Mouse (Mus musculus): ENCODE data around the gene Mrpl12.

The Mrpl12 gene

DNA sequence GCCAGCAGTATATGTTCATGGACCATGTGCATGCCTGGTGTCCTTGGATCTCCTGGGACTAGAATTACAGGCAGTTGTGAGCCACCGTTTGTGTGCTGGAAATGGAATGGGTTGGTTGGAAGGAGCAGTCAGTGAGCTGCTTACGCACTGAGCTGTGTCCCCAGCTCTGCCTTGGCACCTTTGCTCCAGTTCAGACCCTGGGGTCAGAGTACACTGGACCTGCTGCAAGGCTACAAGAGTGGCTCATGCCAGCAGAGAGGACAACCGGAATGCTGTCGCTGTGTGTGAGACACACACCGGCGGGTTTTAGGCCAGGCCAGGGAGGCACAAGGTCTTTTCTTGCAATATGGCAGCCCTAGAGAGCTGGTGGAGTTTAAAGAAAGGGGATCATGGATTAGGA, 12.4 kb upstream of the Mrpl12 start:
- no peak for DNase-seq (ENCODE audit: low read depth, low spot score)

- no peak for DNase-seq (ENCODE audit: low read depth, low spot score)
These were observed 922 bp upstream of the Mrpl12 start for GRCm38 (mm10) chr11:120483448-120483934.

- no peak for DNase-seq (ENCODE audit: low read depth, low spot score)
These were observed 838 bp downstream of the Mrpl12 start for GRCm38 (mm10) chr11:120485251-120485650.

DNA sequence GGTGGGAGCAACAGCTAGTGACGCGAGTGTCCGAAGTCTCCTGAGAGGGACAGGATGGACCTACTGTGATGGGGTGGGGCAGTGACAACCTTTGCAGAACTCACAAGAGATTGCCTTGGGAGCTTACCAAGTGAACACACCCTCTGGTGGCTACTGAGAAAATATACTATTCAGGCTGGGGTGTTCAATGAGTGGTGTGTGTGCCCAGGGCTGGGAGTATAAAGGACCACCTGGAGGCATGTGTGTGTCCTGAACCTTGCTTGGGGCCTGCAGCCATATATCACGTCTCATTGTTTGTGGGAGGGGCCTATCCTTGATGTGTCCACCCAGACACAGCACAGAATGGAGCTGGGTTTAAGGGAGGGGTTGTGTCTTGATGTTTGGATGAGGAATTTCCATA, 4.1 kb downstream of the Mrpl12 start:
- DNase-seq (ENCODE audit: low read depth, low spot score) = peak; percentile 28

- peak; percentile 88 for DNase-seq (ENCODE audit: low read depth, low spot score)
These were observed 4.8 kb downstream of the Mrpl12 start for GRCm38 (mm10) chr11:120489054-120489761.

- no peak for DNase-seq (ENCODE audit: low read depth, low spot score)
These were observed 6.1 kb downstream of the Mrpl12 start for GRCm38 (mm10) chr11:120490291-120491046.

DNA sequence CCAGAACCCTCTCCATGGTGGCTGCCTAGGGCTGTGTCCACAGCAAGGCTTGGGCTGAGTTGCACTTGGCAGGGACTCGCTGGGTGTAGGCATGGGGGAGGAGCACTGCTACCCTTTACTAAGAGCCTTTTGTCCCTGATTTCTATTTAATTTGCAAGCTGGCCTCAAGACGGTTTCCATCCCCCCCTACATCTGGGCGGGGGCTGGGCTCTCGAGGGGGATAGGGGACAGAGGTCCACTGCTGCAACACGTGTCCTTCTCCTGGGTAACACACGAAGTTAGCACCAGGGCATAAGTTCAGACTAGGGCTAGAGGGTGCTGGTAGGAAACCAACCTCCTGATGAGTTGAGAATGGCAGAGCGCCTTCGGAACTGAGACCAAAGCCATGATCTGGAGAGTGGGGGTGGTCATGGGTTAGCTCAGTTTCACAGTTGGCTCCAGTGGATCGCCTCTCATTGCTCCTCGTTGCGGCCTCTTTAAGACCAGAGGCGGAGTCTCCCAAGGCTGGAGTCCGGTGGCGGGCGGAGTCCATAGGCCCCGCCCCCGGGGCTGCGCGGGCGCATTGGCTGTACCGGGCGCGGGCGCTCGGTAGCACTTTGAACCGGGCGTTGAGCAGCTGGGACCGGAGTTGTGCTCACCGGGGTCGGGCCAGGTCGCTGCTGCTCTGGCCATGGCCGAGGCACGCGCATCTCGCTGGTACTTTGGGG, 7.1 kb downstream of the Mrpl12 start, which contains the start of gene Slc25a10:
Gene Slc25a10, plus strand, starts transcription at position 524 of the 707 bp plus-strand sequence.
- DNase-seq (ENCODE audit: low read depth, low spot score) = peak; percentile 93

DNA sequence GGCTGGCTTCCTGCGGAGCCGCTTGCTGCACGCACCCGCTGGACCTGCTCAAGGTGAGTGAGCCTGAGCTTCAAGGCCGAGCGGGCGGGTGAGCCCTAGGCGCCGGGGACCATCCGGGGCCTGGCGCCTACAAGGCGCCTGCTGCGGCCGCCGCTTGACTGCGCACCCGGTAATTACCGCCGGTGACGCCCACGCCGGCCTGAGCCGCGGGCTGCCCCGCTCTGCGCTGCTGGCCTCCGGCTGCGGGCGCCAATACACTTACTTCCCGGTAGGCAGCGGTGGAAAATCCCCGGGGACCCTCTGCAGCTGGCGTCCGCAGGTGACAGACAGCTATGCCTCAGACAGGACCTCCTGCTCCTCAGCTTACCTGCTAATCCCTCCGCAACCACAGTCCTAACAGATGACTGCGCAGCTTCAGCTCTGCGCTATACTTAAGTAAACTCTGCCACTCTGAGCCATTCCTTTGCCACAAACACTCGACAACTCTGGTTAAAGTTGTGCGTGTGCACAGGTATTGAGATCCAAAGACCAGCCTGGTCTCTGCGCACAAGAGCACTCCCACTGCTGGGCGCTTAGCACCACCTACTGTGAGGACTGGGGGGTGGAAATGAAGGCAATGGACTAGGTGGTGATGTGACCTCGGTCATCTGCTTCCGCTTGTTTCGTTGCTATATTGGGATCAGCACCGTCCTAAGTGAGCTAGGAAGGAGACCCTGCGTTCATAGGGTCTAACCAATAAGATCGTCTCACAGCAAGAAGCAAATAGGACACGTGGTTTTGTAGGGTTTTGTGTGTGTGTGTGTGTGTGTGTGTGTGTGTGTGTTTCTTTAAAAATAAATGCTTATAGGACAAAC, 7.8 kb downstream of the Mrpl12 start:
- peak; percentile 63 for DNase-seq (ENCODE audit: low read depth, low spot score)

GRCm38 (mm10) chr11:120492878-120493203, 8.4 kb downstream of the Mrpl12 start:
- DNase-seq (ENCODE audit: low read depth, low spot score) = no peak

DNA sequence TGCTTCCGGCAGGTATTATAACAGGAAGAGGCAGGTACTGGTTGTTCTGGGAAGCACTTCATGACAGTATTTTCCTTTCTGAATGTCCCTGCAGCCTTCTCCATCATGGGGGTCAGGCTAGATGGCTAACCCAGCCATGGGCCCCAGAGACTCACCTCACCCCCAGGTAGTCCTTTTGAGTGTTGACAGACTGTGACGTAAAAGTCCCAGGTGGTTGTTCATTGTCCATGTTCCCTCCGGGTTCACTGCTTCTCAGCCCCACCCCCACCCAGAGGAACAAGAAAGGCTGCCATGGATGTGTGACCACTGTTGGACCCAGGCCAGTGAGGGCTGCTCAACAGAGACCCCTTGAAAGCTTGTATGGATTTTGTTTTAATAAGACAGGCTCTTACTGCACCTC, 8.9 kb downstream of the Mrpl12 start:
- DNase-seq (ENCODE audit: low read depth, low spot score) = no peak

DNA sequence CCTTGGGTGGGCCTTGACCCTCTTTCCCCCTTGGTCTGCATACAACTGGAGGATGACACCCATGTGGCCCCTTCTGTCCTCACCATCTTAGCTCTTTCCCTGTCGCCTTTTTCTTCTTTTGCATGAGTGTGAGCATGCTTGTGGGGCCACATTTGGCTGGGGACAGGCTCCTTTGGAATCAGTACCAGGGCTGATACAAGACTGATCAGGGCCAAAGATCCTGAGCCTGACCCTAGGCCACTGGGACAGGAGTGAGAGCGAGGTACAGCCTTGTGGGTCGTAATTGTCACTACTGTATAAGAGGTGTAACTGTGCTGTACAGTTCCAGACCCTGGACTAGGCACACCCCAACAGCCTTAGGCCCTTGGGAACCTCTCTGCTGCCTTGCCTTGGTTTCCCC, 9.5 kb downstream of the Mrpl12 start:
- DNase-seq (ENCODE audit: low read depth, low spot score) = no peak

- no peak for DNase-seq (ENCODE audit: low read depth, low spot score)
These were observed 13.0 kb downstream of the Mrpl12 start for GRCm38 (mm10) chr11:120497436-120497835.

GRCm38 (mm10) chr11:120498226-120498625, 13.8 kb downstream of the Mrpl12 start:
- DNase-seq (ENCODE audit: low read depth, low spot score) = no peak

GRCm38 (mm10) chr11:120498891-120499290, 14.5 kb downstream of the Mrpl12 start:
- no peak for DNase-seq (ENCODE audit: low read depth, low spot score)

- no peak for DNase-seq (ENCODE audit: low read depth, low spot score)
These were observed 15.5 kb downstream of the Mrpl12 start for GRCm38 (mm10) chr11:120499894-120500293.

DNA sequence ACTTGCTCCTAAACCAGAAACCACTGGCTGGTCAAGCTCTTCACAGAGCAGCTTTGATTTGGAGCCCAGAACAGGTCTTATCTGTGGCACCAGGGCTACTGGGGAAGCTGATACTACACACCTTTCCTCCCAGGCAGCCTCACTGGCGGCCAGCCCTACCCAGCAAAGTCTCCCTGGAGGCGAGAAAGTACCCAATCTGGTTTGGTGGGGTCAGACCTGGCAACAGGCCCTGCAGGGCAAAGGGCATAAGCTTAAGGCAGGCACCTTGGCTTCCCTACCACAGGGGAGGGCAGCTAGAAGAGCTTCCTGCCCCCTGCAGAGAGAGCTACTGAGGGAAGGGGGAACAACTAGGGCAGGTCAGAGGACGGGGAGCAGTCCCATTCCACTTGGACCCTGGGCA, 15.9 kb downstream of the Mrpl12 start:
- DNase-seq (ENCODE audit: low read depth, low spot score) = no peak

- no peak for DNase-seq (ENCODE audit: low read depth, low spot score)
These were observed 16.6 kb downstream of the Mrpl12 start for GRCm38 (mm10) chr11:120501018-120501417.

DNA sequence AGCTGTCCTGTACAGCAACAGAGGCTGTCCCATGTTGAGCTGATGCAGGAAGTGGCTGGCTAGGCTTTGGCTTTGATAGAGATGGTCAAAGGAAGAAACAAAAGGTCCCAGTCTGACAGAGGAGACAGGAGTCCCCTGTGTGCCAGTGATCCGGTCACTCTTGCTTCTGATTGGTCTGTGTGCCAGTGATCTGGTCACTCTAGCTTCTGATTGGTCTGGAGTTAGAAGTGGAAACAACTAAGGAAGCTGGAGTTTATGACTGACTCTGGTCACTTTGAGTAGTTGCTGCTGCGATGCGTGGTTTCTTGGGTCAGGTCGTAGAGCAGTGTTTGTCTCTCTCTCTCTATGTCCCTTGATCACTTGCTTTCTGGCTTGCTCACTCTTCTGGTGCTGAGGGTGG, 17.3 kb downstream of the Mrpl12 start:
- DNase-seq (ENCODE audit: low read depth, low spot score) = no peak

DNA sequence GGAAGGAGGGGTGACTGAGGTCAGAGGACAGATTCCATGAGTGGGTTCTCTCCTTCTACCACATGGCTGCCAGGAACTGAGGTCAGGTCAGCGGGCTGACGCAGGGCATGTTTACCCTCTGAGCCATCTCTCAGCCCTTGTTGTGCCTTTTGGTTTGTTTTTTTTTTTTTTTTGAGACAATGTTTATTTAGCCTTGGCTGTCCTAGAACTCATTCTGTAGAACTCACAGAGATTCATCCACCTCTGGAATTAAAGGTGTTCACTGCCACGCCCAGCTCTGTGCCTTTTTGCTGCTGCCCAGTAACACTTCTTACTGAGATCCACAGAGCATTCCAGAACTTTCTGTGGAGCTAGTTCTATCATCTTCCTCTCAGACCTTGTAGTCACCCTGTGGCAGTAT, 21.2 kb downstream of the Mrpl12 start:
- DNase-seq (ENCODE audit: low read depth, low spot score) = no peak

DNA sequence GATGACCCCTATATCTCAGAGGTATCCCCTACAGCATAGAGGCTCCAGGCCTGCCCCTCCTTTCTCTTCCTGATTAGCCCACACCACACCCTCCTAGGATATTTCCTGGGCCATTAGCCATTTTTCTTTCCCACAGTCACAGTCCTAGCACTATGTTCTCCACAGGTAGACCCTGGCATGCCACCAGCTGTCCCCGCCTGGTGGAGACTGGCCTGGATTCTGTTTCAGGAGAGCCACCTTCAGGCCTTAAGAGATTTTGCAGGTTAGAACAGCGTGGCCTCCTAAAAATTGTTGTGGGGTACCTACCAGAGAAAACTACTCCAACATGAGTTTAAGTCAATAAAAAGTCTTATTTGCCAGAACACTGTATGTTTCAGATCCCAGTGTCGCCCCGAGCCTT, 22.5 kb downstream of the Mrpl12 start:
- peak; percentile 46 for DNase-seq (ENCODE audit: low read depth, low spot score)

- peak; percentile 32 for DNase-seq (ENCODE audit: low read depth, low spot score)
These were observed 23.3 kb downstream of the Mrpl12 start for GRCm38 (mm10) chr11:120507611-120508289.

All from ZHBTc4 (cell line).